In genomic region chr7:115824621-115825256, GRCm38 (mm10) we compare ENCODE assay signal across 9 mouse cellular contexts.
DNase-seq lines count a peak whose midpoint lies in the region; ATAC-seq and TF ChIP-seq lines count a peak whose summit lies in the region.
"Had no signal": no experiment of that assay in that cellular context is flagged by ENCODE, and none has a peak within 500 bp of the region (broad histone marks: within the 10 kb centered on the region; RNA-seq: fewer than 3 reads in every experiment).

No protein-coding gene starts in this region.

- no peaks in the 10 kb centered on the region for H3K9me3 ChIP-seq in hindbrain, embryonic 16.5 days (ENCODE audit: control insufficient read depth, low read length)
- no peaks in the 10 kb centered on the region for H3K9me3 ChIP-seq in neural tube, embryonic 12.5 days

- H3K27me3 ChIP-seq in hindbrain, embryonic 16.5 days (replicated peaks; ENCODE audit: control insufficient read depth, insufficient read depth, low read length) = no peaks in the 10 kb centered on the region
- no peaks in the 10 kb centered on the region for H3K27me3 ChIP-seq in neural tube, embryonic 12.5 days (replicated peaks)

- TF ChIP-seq CTCF in embryonic fibroblast, embryonic 13.5 days (IDR thresholded peaks at IDR 0.05; ENCODE audit: borderline replicate concordance, insufficient read depth, low read length) = no peak

- peak overlapping the region; percentile 6; the same call in 1 of the 2 replicates for H3K4me2 ChIP-seq in hindbrain, embryonic 16.5 days (ENCODE audit: low read length)
- peak overlapping the region; percentile 53 for H3K4me2 ChIP-seq in neural tube, embryonic 12.5 days (replicated peaks)

- no peak overlapping the region; the same call in 1 of the 2 replicates for H3K9ac ChIP-seq in hindbrain, embryonic 16.5 days (ENCODE audit: low read depth, low read length)
- no peak overlapping the region for H3K9ac ChIP-seq in neural tube, embryonic 12.5 days

- WGBS in hindbrain, embryonic 16.5 days = 33% methylated on average over 8 of the region's 8 CpGs
- WGBS in neural tube, embryonic 12.5 days = 13% methylated on average over 8 of the region's 8 CpGs

- no peaks in the 10 kb centered on the region for H3K4me1 ChIP-seq in embryonic fibroblast, embryonic 13.5 days (ENCODE audit: control insufficient read depth, insufficient read depth, low read length)
- H3K4me1 ChIP-seq in hindbrain, embryonic 16.5 days (ENCODE audit: control insufficient read depth, insufficient read depth, low read depth, low read length) = no peaks in the 10 kb centered on the region; the same call in 1 of the 2 replicates
- peaks cover 37% of the 10 kb centered on the region for H3K4me1 ChIP-seq in neural tube, embryonic 12.5 days

- H3K36me3 ChIP-seq in hindbrain, embryonic 16.5 days (ENCODE audit: control insufficient read depth, insufficient read depth, low read length) = no peaks in the 10 kb centered on the region
- no peaks in the 10 kb centered on the region; the same call in none of the 2 replicates for H3K36me3 ChIP-seq in neural tube, embryonic 12.5 days

- peak overlapping the region; percentile 89 for H3K27ac ChIP-seq in embryonic fibroblast, embryonic 13.5 days (ENCODE audit: insufficient read depth, low read length)
- H3K27ac ChIP-seq in hindbrain, embryonic 16.5 days (ENCODE audit: low read depth, low read length) = peak overlapping the region; percentile 64
- peak overlapping the region; percentile 37; the same call in 1 of the 2 replicates for H3K27ac ChIP-seq in neural tube, embryonic 12.5 days

- H3K4me3 ChIP-seq in embryonic fibroblast, embryonic 13.5 days (ENCODE audit: insufficient read depth, low read length) = no peak overlapping the region
- no peak overlapping the region for H3K4me3 ChIP-seq in hindbrain, embryonic 16.5 days (ENCODE audit: low read length)
- H3K4me3 ChIP-seq in neural tube, embryonic 12.5 days = no peak overlapping the region

- no peak for TF ChIP-seq POLR2A in embryonic fibroblast, embryonic 13.5 days (IDR thresholded peaks at IDR 0.05; ENCODE audit: low read depth, low read length)

- peak; percentile 67; the same call in 1 of the 2 replicates for ATAC-seq in hindbrain, embryonic 16.5 days
- peak; percentile 73 for ATAC-seq in neural tube, embryonic 12.5 days (ENCODE audit: low FRiP score, low read depth)

- peak; percentile 32 for DNase-seq in layer of hippocampus, adult 11-12 months (ENCODE audit: low spot score)
- no peak for DNase-seq in layer of hippocampus, adult 9-10 months (ENCODE audit: low spot score)
- no peak for DNase-seq in adrenal gland, adult 8-10 months
- DNase-seq in ovary, postnatal 36 days (ENCODE audit: low spot score) = no peak
- no peak for DNase-seq in spleen, adult 12 weeks (ENCODE audit: low spot score)
- DNase-seq: kidney, adult 18-20 months had no signal

Comparison
In these comparisons a context has a peak if more than half of its experiments do, and no peak if none do; other contexts are left out.
1. H3K27ac ChIP-seq: peak in every context shown above with its lines; median percentile 89 in embryonic fibroblast, embryonic 13.5 days; 64 in hindbrain, embryonic 16.5 days; 37 in neural tube, embryonic 12.5 days.